Mouse (Mus musculus) brain, embryonic 14.5 days (tissue): ENCODE results near the gene Gm13212.

ENCODE experiments used
- CTCF ChIP-seq: fragments of 200-500 bp; IDR thresholded peaks from 2 replicates; pipeline ENCODE4 v1.5.1; 2012; ENCODE audit warnings: inconsistent platforms, mild to moderate bottlenecking, moderate library complexity, borderline replicate concordance; ENCODE audit not compliant: insufficient read depth, insufficient read length; ENCODE audit errors: extremely low read depth
- POLR2A ChIP-seq: fragments of 200-500 bp; IDR thresholded peaks from 2 replicates; pipeline ENCODE4 v1.6.1; 2012; ENCODE audit warnings: mild to moderate bottlenecking, inconsistent platforms, borderline replicate concordance; ENCODE audit not compliant: poor library complexity, insufficient read depth, insufficient read length, severe bottlenecking; ENCODE audit errors: extremely low read depth

DNA sequence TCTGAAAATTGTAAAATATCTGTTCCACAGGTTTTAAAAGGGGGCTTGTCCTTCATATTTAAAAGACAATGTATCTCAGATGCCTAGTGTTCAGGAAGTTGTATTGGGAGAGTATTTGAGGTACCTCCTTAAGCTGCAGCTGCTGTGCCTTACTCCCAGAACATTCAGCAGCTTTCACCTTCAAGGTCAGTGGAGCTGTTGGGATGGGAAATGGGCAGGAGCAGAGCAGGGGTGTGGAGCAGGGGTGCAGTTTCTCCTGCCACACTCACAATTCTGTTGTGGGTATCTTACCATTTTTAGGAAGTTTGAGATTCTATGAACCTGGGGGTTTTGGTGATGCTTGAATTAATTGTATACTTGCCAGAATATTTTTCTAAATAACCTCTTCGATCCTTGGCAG, 28.3 kb upstream of the Gm13212 start:
- TF ChIP-seq CTCF, result no peak
- TF ChIP-seq POLR2A, result no peak
